Mouse (Mus musculus): Measurements from ENCODE around the gene Isy1. TPM values are rescaled to one million over a fixed set of nuclear protein-coding genes. Genes with fewer than 3 reads are reported as not detected.

Isy1 gene
- polyA plus RNA-seq, 1 experiment from 2014 or later: 28.4 TPM

Other genes starting within 250 kb of the Isy1 start
- 2.7 and 3.1 TPM in 2 replicates for gene Prokr1, start 248.1 kb downstream of the Isy1 start, polyA plus RNA-seq (2015; fragmentation: Nextera tagmentation; extraction: Ambion mirVana)
- gene Aplf, start 166.6 kb downstream of the Isy1 start, polyA plus RNA-seq (2015; fragmentation: Nextera tagmentation; extraction: Ambion mirVana): 8.6 and 10.2 TPM in 2 replicates
- gene Efcc1, start 107.9 kb downstream of the Isy1 start, polyA plus RNA-seq (2015; fragmentation: Nextera tagmentation; extraction: Ambion mirVana): 6.7 and 7.0 TPM in 2 replicates
- gene Gp9, start 60.7 kb downstream of the Isy1 start, polyA plus RNA-seq (2015; fragmentation: Nextera tagmentation; extraction: Ambion mirVana): 0.55 and 0.99 TPM in 2 replicates
- 11.9 and 13.3 TPM in 2 replicates for gene Rab43, start 26.6 kb downstream of the Isy1 start, polyA plus RNA-seq (2015; fragmentation: Nextera tagmentation; extraction: Ambion mirVana)
- 3.4 and 3.8 TPM in 2 replicates for gene Gm45140, start 3.0 kb downstream of the Isy1 start, polyA plus RNA-seq (2015; fragmentation: Nextera tagmentation; extraction: Ambion mirVana)
- gene Cnbp, start 12.3 kb upstream of the Isy1 start, polyA plus RNA-seq (2015; fragmentation: Nextera tagmentation; extraction: Ambion mirVana): 516 and 541 TPM in 2 replicates
- 195 and 200 TPM in 2 replicates for gene Copg1, start 49.0 kb upstream of the Isy1 start, polyA plus RNA-seq (2015; fragmentation: Nextera tagmentation; extraction: Ambion mirVana)
- 38.5 and 44.0 TPM in 2 replicates for gene Hmces, start 75.1 kb upstream of the Isy1 start, polyA plus RNA-seq (2015; fragmentation: Nextera tagmentation; extraction: Ambion mirVana)
- gene H1fx, start 142.8 kb upstream of the Isy1 start, polyA plus RNA-seq (2015; fragmentation: Nextera tagmentation; extraction: Ambion mirVana): 46.7 and 51.6 TPM in 2 replicates
- gene Rab7, start 206.5 kb upstream of the Isy1 start, polyA plus RNA-seq (2015; fragmentation: Nextera tagmentation; extraction: Ambion mirVana): 341 and 360 TPM in 2 replicates
- gene Rpn1, start 245.7 kb upstream of the Isy1 start, polyA plus RNA-seq (2015; fragmentation: Nextera tagmentation; extraction: Ambion mirVana): 298 and 305 TPM in 2 replicates